ENCODE assay signal across 12 mouse cellular contexts in genomic region chr3:63440426-63441125, GRCm38 (mm10). TPM values are rescaled to one million over a fixed set of nuclear protein-coding genes. Genes with fewer than 3 reads are reported as not detected.
A peak's percentile ranks its signal among the peaks of the same experiment; 100 is the strongest.
DNase-seq lines count a peak whose midpoint lies in the region.
"Had no signal": no experiment of that assay in that cellular context is flagged by ENCODE, and none has a peak within 500 bp of the region (broad histone marks: within the 10 kb centered on the region; RNA-seq: fewer than 3 reads in every experiment).

No protein-coding gene starts in this region.

- intact Hi-C loops in gastrocnemius, postnatal 14 days (cut with DNase I; ENCODE audit: low total_unique reads): no loop called here
- intact Hi-C loops in heart, postnatal 10 days (cut with DNase I): no loop called here

- DNase-seq in gastrocnemius, postnatal 14 days: peak; percentile 12
- no peak for DNase-seq in gastrocnemius, postnatal 4 days (ENCODE audit: low spot score in 2 of 2)
- DNase-seq in adipocyte (ENCODE audit: low spot score): peak; percentile 41
- DNase-seq in heart, postnatal 10 days: peak; percentile 51 to 60
- peak; percentile 31 for DNase-seq in lung, postnatal 25 days (ENCODE audit: low spot score)
- no peak for DNase-seq in T-cell, adult 2 months (ENCODE audit: low spot score)
- no peak for DNase-seq in retina, postnatal 1 day
- DNase-seq: kidney, postnatal 10 days had no signal

RNA-seq across cellular contexts. Expression of gene Gm34302, which starts 43.1 kb away (rescaled TPM):
- 10 to 100 TPM; 31.2 to 48.6 TPM for total RNA-seq in gastrocnemius, postnatal 14 days (2021)
- total RNA-seq in gastrocnemius, postnatal 4 days (2021): 10 to 100 TPM; 44.8 to 45.3 TPM
- 100 to 1,000 TPM; 135 to 211 TPM for total RNA-seq in heart, postnatal 10 days (2021)
- total RNA-seq: common myeloid progenitor, adult 5-6 weeks; layer of hippocampus, postnatal 14 days; left cerebral cortex, postnatal 36 days; megakaryocyte, adult 5-6 weeks had no signal

Comparison
In these comparisons a context has a peak if more than half of its experiments do, and no peak if none do; other contexts are left out.
1. DNase-seq: peak in gastrocnemius, postnatal 14 days (single experiment), adipocyte (single experiment), heart, postnatal 10 days (2 of 2) and lung, postnatal 25 days (single experiment); none in gastrocnemius, postnatal 4 days (0 of 2), T-cell, adult 2 months (single experiment) and retina, postnatal 1 day (single experiment).